Mouse (Mus musculus) erythroblast, adult 5-6 weeks (primary cell): ENCODE data around the gene Agpat4. TPM values are rescaled to one million over a fixed set of nuclear protein-coding genes. Genes with fewer than 3 reads are reported as not detected.

ENCODE experiments used
- ATAC-seq: replicated peaks from 2 replicates; pipeline ENCODE4 v1.8.0; 2016; ENCODE audit warnings: moderate number of reproducible peaks, mild to moderate bottlenecking, moderate TSS enrichment, inconsistent platforms; ENCODE audit not compliant: poor library complexity, low FRiP score, severe bottlenecking
- total RNA-seq, 2 experiments: library from RNA; stranded (forward) in 1 of 2; stranded (reverse) in 1 of 2; fragments of 150-400 nt in 1 of 2; fragments of 200-764, 138-1000 nt in 1 of 2; gene quantifications; 2 replicates each; pipeline versions ENCODE4 v1.2.3 to v1.2.4; 2015 to 2017; ENCODE audit warnings: low replicate concordance in 2 of 2

Agpat4 gene
- total RNA-seq, 2 experiments from 2014 or later = 73.6 to 99.3 TPM

DNA sequence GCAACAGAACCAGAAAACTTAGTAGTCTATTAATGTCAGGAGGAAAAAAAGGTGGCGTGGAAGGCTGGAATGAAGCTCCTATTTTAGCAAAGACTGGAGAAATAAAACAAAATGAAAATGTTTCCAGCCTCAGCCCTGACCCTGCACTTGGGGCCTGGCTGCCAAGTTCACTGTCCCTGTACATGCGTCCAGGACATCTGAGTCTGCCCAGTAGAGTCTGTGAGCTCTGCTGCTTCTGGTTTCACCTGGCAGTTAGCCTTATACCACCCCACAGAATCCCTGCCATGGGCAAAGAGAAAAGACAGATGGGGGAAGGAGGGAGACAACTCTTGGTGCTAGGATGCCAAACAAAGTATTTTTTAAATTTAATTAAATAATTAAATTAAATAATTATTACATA, 38.7 kb downstream of the Agpat4 start:
- no peak for ATAC-seq

- no peak for ATAC-seq
Observed at GRCm38 (mm10) chr17:12159187-12160060, 40.9 kb downstream of the Agpat4 start.

GRCm38 (mm10) chr17:12160061-12160421, 41.5 kb downstream of the Agpat4 start:
- ATAC-seq = no peak

DNA sequence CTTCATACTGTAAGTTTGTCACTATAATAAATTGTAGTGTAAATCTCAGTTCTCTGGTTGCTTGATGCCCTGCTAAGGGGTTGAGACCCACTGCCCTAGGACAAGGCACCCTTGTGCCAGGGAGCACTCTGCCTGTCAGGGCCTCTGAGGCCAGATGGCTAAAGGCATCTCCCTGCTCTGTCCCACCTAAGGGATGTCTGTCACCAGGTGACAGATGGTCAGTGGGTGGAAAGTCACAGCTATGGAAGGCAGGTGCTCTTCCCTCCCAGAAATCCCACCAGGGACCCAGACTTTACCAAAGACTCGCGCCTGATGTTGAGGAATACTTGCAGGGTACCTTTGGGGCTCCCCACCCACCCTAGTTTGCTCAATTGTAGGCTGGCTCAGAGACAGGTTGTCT, 42.0 kb downstream of the Agpat4 start:
- ATAC-seq = no peak

- ATAC-seq = no peak
Observed at GRCm38 (mm10) chr17:12160984-12161764, 42.7 kb downstream of the Agpat4 start.

GRCm38 (mm10) chr17:12161877-12162276, 43.4 kb downstream of the Agpat4 start:
- no peak for ATAC-seq

GRCm38 (mm10) chr17:12162824-12163223, 44.3 kb downstream of the Agpat4 start:
- no peak for ATAC-seq

DNA sequence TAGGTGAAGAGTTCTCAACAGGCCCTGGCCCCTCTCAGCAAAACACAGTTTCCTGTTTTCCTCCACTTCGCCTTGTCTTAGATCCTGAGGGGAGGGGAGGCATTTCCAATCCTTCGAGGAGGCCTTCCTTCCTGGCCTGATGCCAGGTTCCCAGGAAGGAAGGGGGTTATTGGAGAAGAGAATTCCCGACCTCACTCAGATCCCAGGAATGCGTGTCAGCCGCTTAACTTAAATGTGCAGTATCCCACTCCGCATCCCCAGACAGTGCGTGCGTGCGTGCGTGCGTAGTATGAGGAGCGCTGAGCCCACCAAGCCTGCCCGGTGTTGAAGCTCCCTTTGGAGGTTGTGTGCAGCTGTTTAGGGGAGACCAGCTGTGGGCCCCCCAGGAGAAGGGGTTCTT, 44.9 kb downstream of the Agpat4 start:
- no peak for ATAC-seq

- ATAC-seq = no peak
Observed at GRCm38 (mm10) chr17:12163903-12164302, 45.4 kb downstream of the Agpat4 start.

GRCm38 (mm10) chr17:12164507-12164906, 46.0 kb downstream of the Agpat4 start:
- ATAC-seq = no peak

DNA sequence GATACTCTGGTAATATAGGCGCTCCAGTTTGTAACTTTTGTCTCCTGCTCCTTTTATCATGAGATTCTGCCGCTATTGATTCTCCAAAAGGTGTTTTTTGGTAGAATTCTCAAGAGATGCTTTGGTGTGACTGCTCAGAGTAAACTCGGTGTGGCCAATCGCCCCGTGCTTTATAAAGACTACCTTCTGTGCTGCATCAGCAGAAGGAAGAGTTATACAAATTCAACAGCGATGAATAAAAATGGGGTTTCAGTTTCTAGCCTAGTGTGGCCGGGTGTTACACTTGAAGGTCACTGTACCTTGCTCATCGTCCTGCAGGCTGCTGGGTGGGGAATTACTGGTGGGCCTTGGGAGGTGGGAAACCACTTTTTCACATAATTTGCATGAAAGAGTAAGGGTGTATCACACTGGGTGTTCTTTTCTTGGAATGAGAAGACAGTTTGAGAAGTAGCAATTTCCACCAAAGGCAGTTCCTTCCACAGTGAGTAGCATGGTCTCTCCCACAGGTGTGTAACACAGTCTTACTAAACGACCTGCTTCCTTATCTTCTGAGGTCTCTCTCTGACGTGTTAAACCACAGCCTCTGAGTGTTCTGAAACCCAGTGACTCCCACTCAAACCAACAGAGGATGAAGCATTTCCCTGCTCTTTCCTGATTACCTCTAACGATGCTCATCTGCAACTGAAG, 46.6 kb downstream of the Agpat4 start:
- no peak for ATAC-seq

DNA sequence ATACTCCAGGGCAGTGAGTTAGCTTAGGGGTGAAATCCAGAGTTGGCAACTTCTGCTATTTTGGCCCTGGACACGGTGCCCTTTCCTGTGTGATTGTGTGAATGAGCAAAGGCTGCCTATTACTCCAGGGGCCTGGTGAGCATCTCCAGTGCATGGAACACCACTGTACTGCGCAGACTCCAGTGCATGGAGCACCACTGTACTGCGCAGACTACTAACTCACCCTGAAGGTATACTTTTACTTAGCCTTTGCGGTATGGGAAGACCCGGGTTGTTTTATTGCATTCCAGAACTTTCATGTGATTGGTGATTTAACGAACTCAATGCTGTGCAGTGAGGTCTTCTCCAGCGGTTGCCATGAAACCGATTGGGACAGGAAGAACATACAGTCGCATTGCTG, 47.2 kb downstream of the Agpat4 start:
- ATAC-seq = no peak

DNA sequence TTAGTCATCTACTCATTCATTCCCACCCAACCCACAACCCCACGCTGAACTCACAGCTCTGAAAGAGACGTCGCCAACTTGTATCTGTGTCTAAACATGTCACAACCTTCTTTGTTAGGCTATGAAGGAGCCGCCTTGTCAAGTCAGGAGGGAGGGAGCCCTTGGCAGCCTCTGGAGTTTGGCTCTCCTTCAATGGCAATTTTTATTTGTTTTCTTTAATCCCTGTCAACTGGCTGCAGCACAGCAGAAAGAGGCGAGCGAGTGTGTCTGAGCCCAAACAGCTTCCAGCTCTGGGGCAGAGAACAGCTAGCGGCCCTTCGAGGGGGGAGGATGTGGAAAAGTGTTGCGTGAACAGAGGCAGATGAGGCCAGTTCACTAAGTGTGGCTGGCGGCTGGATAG, 50.0 kb downstream of the Agpat4 start:
- no peak for ATAC-seq

GRCm38 (mm10) chr17:12169326-12169836, 50.9 kb downstream of the Agpat4 start:
- ATAC-seq = no peak

GRCm38 (mm10) chr17:12170791-12171497, 52.4 kb downstream of the Agpat4 start:
- no peak for ATAC-seq

DNA sequence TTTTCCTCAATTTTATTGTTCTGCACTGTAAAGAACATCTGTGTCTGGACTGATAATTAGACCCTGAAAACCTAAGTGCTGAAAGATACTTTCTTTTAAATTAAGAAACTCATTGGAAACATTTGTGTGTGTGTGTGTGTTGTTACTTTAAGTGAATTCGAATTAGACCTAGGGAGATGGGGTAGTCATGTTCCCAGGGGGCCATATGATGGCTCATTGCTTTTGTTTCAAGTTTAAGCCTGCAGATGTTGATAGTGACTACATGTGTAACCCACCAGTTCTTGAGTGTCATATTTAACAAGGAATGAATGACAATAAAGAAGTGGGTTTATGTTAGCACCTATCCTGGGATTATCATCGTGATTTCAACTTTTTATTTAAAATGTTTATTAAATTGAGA, 53.2 kb downstream of the Agpat4 start:
- ATAC-seq = no peak

DNA sequence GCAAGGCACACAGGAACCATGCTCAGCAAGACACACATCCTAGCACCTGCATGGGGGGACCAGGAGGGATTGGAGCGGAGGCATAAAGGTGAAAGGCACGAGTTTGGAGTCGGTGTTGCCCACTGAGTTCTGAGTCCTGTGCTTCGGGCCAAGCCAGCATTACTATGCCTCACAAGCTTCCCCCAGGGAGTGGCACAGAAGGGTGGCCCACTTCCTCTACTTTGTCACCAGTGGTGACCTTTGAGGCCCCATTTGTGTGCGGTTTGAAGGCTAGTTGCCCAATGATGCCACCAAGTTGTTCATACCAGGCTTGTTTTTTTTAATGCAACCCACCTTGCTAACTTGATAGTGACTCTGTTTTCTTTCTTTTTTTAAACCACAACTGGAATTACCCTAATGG, 55.7 kb downstream of the Agpat4 start:
- no peak for ATAC-seq

DNA sequence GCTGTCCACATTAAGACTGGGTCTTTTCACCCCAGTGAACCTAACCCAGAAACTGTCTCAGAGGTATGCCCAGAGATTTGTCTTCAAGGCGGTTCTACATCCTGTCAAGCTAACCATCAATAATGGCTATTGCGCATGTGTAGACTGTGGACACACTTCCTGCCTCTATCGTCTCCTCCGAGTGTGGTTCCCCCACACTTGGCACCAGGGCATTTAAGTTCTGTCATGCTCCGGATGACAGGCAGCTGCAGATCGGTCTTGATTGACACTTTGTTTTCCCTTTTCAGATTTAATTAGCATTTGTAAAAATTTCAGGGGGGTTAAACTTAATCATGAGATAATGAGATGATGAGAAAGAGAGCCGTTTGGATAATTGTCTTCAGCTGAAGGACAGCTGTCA, 56.4 kb downstream of the Agpat4 start:
- ATAC-seq = no peak

DNA sequence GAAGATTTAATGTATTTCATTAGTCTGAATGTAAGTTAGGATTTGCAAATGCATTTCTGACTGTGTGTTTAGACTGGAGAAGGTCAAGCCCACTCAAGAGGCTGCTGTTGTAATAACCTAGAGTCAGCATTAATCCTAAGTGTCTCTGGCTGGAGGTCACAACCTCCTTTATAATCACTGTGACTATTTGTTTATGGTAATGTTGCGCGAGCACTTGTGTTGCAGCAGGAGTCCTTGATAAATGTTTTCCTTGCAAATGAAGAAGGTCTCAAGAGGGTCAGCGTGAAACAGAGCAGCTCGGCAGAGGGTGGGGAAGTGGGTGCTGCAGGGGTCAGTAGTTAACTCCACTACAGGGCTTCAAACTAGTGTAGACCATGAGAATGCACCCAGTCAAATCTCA, 57.1 kb downstream of the Agpat4 start:
- no peak for ATAC-seq

DNA sequence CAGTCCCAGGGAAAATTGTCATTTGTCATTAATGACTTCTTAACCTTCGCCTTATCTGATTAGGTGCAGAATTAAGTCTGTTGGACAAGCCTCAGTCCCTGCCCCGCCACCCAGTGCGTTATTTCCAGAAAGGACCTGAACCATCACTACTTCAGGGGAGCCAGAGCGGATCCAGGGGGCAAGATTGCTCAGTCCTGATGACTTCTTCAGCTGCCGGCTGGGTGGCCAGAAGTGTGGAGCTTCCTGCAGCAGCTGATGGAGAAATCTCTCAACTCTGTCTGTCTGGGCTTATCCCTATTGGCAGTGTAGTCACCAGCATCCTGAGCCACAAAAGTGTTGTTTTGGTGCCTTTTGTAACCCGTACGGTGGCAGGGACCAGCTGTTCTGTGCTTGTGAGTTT, 60.8 kb downstream of the Agpat4 start:
- ATAC-seq = no peak
